Mouse (Mus musculus) intestine, postnatal 0 days (tissue): ENCODE results near the gene Trim33. TPM values are rescaled to one million over a fixed set of nuclear protein-coding genes. Genes with fewer than 3 reads are reported as not detected.

Source experiments
- ATAC-seq: fragments of 200-750 bp; cut with Nextera tagmentation; 2 replicates; pipeline ENCODE4 v1.8.0; 2017; ENCODE audit warnings: mild to moderate bottlenecking, moderate TSS enrichment, moderate library complexity
- H3K27ac ChIP-seq: fragments of 300-500 bp; sonication (generic); 2 replicates; pipeline ENCODE4 v1.5.1; 2014; ENCODE audit warnings: mild to moderate bottlenecking, low read depth, low read length, moderate library complexity
- H3K27me3 ChIP-seq: fragments of 300-500 bp; sonication (generic); replicated peaks from 2 replicates; pipeline ENCODE4 v1.6.1; 2014; ENCODE audit warnings: low read length, mixed read lengths; ENCODE audit not compliant: control insufficient read depth, insufficient read depth
- H3K36me3 ChIP-seq: fragments of 300-500 bp; sonication (generic); 2 replicates; pipeline ENCODE4 v1.6.1; 2014; ENCODE audit warnings: mild to moderate bottlenecking, moderate library complexity; ENCODE audit not compliant: control insufficient read depth, insufficient read depth
- H3K4me1 ChIP-seq: fragments of 300-500 bp; sonication (generic); replicated peaks from 2 replicates; pipeline ENCODE4 v1.6.1; 2014; ENCODE audit warnings: antibody characterized with exemption, low read length, mixed read lengths; ENCODE audit not compliant: control insufficient read depth, insufficient read depth
- H3K4me2 ChIP-seq: fragments of 300-500 bp; sonication (generic); replicated peaks from 2 replicates; pipeline ENCODE4 v1.6.1; 2014; ENCODE audit warnings: low read depth, mild to moderate bottlenecking, moderate library complexity
- H3K4me3 ChIP-seq: fragments of 300-500 bp; sonication (generic); 2 replicates; pipeline ENCODE4 v1.5.1; 2014; ENCODE audit warnings: low read depth, low read length
- H3K9ac ChIP-seq: fragments of 300-500 bp; sonication (generic); 2 replicates; pipeline ENCODE4 v1.6.1; 2014; ENCODE audit warnings: mild to moderate bottlenecking, low read depth, low read length
- H3K9me3 ChIP-seq: fragments of 300-500 bp; sonication (generic); 2 replicates; pipeline ENCODE4 v1.6.1; 2016; ENCODE audit warnings: mixed run types; ENCODE audit not compliant: control insufficient read depth
- CTCF ChIP-seq: sonication (generic); IDR thresholded peaks from 2 replicates; pipeline ENCODE4 v1.5.1; 2016; ENCODE audit warnings: low read depth, mild to moderate bottlenecking, control low read depth, antibody characterized with exemption, moderate library complexity
- WGBS: fragments of 180-500 bp; shearing (Covaris S2); extraction: QIAGEN DNeasy Blood & Tissue Kit; methylation state at CpG from one replicate; pipeline ENCODE4 v1.1.7; 2014; 5-methylcytosine and 5-hydroxymethylcytosine counted together
- polyA plus RNA-seq: library from polyadenylated mRNA; unstranded; fragments of >200 nt; fragmentation: Nextera tagmentation; extraction: Ambion mirVana; gene quantifications from 2 replicates; pipeline ENCODE4 v1.2.1, GENCODE M21; 2015

Gene Trim33
- 7.3 and 7.6 TPM in 2 replicates for polyA plus RNA-seq

DNA sequence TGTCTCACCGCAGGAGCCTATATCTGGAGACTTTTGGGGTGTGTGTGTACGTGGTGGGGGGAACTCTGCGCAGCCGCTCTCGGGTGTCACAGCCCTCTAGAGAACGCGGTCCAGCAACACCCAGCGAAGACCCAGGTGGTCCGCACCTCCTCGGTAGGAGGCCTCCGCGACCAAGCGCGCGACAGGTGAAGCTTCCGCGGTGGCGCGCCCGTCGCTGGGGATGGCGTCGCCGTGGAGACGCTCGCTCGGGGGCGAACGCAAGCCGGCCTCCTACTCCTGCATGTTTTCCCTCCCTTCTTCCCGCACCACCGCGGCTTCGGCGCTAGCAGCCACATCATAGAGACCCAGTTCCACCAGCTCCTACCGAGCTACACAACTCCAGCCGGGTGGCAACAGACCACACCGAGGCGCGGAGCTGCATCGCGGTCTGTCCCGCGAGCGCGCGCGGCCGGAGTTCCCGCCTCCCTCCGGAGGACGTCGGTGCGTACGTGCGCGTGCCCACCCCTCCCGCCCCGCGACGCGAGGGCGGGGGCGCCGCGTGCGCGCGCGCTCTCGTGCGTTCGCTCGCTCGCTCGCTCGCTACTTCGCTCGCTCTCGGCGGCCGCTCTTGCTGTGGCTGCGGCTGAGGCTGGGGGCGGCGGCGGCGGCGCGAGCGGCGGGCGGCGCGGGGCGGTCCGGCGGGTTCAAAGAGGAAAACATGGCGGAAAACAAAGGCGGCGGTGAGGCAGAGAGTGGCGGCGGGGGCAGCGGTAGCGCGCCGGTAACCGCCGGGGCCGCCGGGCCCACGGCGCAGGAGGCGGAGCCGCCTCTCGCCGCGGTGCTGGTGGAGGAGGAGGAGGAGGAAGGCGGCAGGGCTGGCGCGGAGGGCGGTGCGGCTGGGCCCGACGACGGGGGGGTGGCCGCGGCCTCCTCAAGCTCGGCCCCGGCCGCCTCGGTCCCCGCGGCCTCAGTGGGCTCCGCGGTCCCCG lies at the start of gene Trim33:
TSS of gene Trim33 (plus strand) at position 112 of the 968 bp plus-strand sequence.
- peak; percentile 93 for ATAC-seq
- 1% methylated on average over 121 of the region's 136 CpGs for WGBS

DNA sequence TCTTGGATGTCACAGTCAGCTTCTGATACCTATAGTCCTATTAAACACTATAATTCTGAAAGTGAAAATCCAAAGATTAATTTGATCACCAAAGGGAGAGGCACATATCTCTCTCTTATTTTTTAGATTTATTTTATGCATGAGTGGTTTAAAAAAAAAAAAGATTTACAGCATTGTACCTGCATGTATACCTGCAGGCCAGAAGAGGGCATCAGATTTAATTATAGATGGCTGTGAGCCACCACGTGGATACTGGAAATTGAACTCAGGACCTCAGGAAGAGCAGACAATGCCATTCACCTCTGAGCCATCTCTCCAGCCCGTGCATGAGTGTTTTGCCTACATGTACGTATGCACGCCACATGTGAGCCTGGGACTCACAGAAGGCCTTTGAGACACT lies 46.7 kb upstream of the Trim33 start:
- no peaks in the 10 kb centered on the region for H3K4me1 ChIP-seq
- no peak overlapping the region for H3K9ac ChIP-seq
- no peaks in the 10 kb centered on the region for H3K27me3 ChIP-seq
- ATAC-seq: no peak
- no peak overlapping the region for H3K4me3 ChIP-seq
- 82% methylated on average over 4 of the region's 4 CpGs for WGBS
- peak; percentile 42 for TF ChIP-seq CTCF
- H3K9me3 ChIP-seq: 0 out of 2 replicates have a peak, but pooled peaks cover 5% of the 10 kb centered on the region
- H3K4me2 ChIP-seq: no peak overlapping the region
- H3K27ac ChIP-seq: no peak overlapping the region
- no peaks in the 10 kb centered on the region for H3K36me3 ChIP-seq

More for the DNA sequence above, at the start of gene Trim33:
- TF ChIP-seq CTCF: 0 out of 2 replicates have a peak, but pooled peaks have one; percentile 5
- H3K4me1 ChIP-seq: peaks cover 4% of the 10 kb centered on the region
- no peaks in the 10 kb centered on the region for H3K36me3 ChIP-seq
- peak within 1 kb of the TSS; percentile 96 for H3K9ac ChIP-seq
- H3K27me3 ChIP-seq: no peaks in the 10 kb centered on the region
- no peaks in the 10 kb centered on the region for H3K9me3 ChIP-seq
- H3K4me2 ChIP-seq: peak within 1 kb of the TSS; percentile 76
- peak within 1 kb of the TSS; percentile 96 for H3K4me3 ChIP-seq
- H3K27ac ChIP-seq: peak within 1 kb of the TSS; percentile 85

- no peaks in the 10 kb centered on the region for H3K9me3 ChIP-seq
- no peak for ATAC-seq
- no peak overlapping the region for H3K9ac ChIP-seq
- H3K27me3 ChIP-seq: no peaks in the 10 kb centered on the region
- TF ChIP-seq CTCF: no peak
- WGBS: 87% methylated on average over 2 of the region's 2 CpGs
- H3K27ac ChIP-seq: no peak overlapping the region
- no peaks in the 10 kb centered on the region for H3K36me3 ChIP-seq
- no peak overlapping the region for H3K4me3 ChIP-seq
- no peak overlapping the region for H3K4me2 ChIP-seq
- H3K4me1 ChIP-seq: no peaks in the 10 kb centered on the region
Measured at GRCm38 (mm10) chr3:103241524-103241923, 37.6 kb upstream of the Trim33 start.

DNA sequence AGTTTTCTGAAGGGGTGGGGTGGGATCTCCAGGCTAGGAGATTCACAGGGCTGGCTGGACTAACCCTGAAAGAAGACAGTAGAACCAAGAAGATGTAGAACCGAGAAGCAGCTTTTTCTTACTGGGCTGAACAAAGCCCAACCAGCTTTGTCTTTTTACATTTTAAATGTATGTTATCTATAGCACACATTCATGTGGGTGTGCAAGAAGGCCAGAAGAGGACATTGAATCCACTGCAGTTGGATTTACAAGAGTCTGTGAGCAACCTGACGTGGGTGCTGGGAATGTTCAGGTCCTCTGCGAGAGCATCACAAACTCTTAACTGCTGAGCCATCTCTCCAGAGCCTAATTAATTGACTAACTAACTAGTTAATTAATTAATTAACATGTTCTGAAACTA lies 36.9 kb upstream of the Trim33 start:
- TF ChIP-seq CTCF: no peak
- Histone ChIP-seq H3K9me3 (no peaks in the 10 kb centered on the region), H3K4me3 (no peak overlapping the region), H3K27ac (no peak overlapping the region), H3K36me3 (no peaks in the 10 kb centered on the region), H3K9ac (no peak overlapping the region), H3K27me3 (no peaks in the 10 kb centered on the region), H3K4me1 (no peaks in the 10 kb centered on the region), H3K4me2 (no peak overlapping the region)
- WGBS: 90% methylated on average over 3 of the region's 3 CpGs
- ATAC-seq: no peak

DNA sequence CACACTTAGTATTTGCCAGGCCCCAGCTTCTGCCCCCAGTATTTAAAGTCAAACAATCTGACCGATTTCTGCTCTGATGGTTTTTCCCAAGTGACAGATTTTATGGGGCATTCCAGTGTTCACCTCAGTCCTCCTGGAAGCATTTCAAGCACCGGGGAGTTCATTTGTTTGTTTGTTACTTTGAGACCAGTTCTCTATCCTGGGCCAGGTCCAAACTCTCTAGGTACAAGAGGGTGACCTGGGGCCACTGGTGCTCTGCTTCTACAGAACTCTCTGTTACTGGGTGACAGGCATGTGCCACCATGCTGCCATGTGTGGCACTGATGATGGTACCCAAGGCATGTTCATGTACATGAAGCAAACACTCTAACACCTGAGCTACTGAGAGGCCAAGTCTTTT lies 35.6 kb upstream of the Trim33 start:
- Histone ChIP-seq H3K9ac (no peak overlapping the region), H3K27ac (no peak overlapping the region), H3K36me3 (no peaks in the 10 kb centered on the region), H3K9me3 (no peaks in the 10 kb centered on the region), H3K4me2 (no peak overlapping the region), H3K4me3 (no peak overlapping the region), H3K4me1 (no peaks in the 10 kb centered on the region), H3K27me3 (no peaks in the 10 kb centered on the region)
- 41% methylated on average over 2 of the region's 2 CpGs for WGBS
- no peak for TF ChIP-seq CTCF
- no peak for ATAC-seq

- no peak overlapping the region for H3K4me2 ChIP-seq
- no peak for ATAC-seq
- no peaks in the 10 kb centered on the region for H3K9me3 ChIP-seq
- no peak for TF ChIP-seq CTCF
- no peak overlapping the region for H3K27ac ChIP-seq
- no peak overlapping the region for H3K4me3 ChIP-seq
- 48% methylated on average over 17 of the region's 17 CpGs for WGBS
- H3K9ac ChIP-seq: no peak overlapping the region
- no peaks in the 10 kb centered on the region for H3K27me3 ChIP-seq
- H3K36me3 ChIP-seq: no peaks in the 10 kb centered on the region
- no peaks in the 10 kb centered on the region for H3K4me1 ChIP-seq
Measured at GRCm38 (mm10) chr3:103246627-103247260, 32.3 kb upstream of the Trim33 start.
